Mouse (Mus musculus) forebrain, postnatal 0 days (tissue): ENCODE results near the gene Gstt3. TPM values are rescaled to one million over a fixed set of nuclear protein-coding genes. Genes with fewer than 3 reads are reported as not detected.

Source experiments
- ATAC-seq: fragments of 200-750 bp; cut with Nextera tagmentation; 2 replicates; pipeline ENCODE4 v1.8.0; 2017; ENCODE audit warnings: mild to moderate bottlenecking, moderate library complexity
- DNase-seq: peaks from one replicate; pipeline ENCODE4 v3.0.0-alpha.2; 2015
- H3K27ac ChIP-seq: fragments of 300-500 bp; sonication (generic); 2 replicates; pipeline ENCODE4 v1.5.1; 2014; ENCODE audit warnings: low read depth, mild to moderate bottlenecking, antibody characterized with exemption, low read length, moderate library complexity, mixed read lengths
- H3K27me3 ChIP-seq: fragments of 300-500 bp; sonication (generic); 2 replicates; pipeline ENCODE4 v1.6.1; 2014; ENCODE audit warnings: mild to moderate bottlenecking, low read length, mixed read lengths; ENCODE audit not compliant: insufficient read depth
- H3K36me3 ChIP-seq: fragments of 300-500 bp; sonication (generic); 2 replicates; pipeline ENCODE4 v1.6.1; 2014; ENCODE audit warnings: mild to moderate bottlenecking, moderate library complexity; ENCODE audit not compliant: insufficient read depth
- H3K4me1 ChIP-seq: fragments of 300-500 bp; sonication (generic); 2 replicates; pipeline ENCODE4 v1.6.1; 2014; ENCODE audit warnings: antibody characterized with exemption; ENCODE audit not compliant: insufficient read depth
- H3K4me2 ChIP-seq: fragments of 300-500 bp; sonication (generic); 2 replicates; pipeline ENCODE4 v1.6.1; 2014; ENCODE audit warnings: low read depth, mild to moderate bottlenecking, moderate library complexity
- H3K4me3 ChIP-seq: fragments of 300-500 bp; sonication (generic); 2 replicates; pipeline ENCODE4 v1.5.1; 2014; ENCODE audit warnings: low read depth, low read length, mixed read lengths
- H3K9ac ChIP-seq: fragments of 300-500 bp; sonication (generic); 2 replicates; pipeline ENCODE4 v1.6.1; 2014; ENCODE audit warnings: mild to moderate bottlenecking
- H3K9me3 ChIP-seq: fragments of 300-500 bp; sonication (generic); 2 replicates; pipeline ENCODE4 v1.6.1; 2016; ENCODE audit warnings: low read length
- CTCF ChIP-seq: sonication (generic); IDR thresholded peaks from 2 replicates; pipeline ENCODE4 v1.5.1; 2016; ENCODE audit warnings: antibody characterized with exemption, control low read depth, low read depth
- WGBS: fragments of 180-500 bp; shearing (Covaris S2); extraction: QIAGEN DNeasy Blood & Tissue Kit; methylation state at CpG from one replicate; pipeline ENCODE4 v1.1.7; 2014; 5-methylcytosine and 5-hydroxymethylcytosine counted together
- polyA plus RNA-seq: library from polyadenylated mRNA; unstranded; fragments of >200 nt; fragmentation: Nextera tagmentation; extraction: Ambion mirVana; gene quantifications from 2 replicates; pipeline ENCODE4 v1.2.1, GENCODE M21; 2015
- total RNA-seq: library from RNA; depleted of rRNA; stranded (reverse); fragments of >200 nt; gene quantifications from 2 replicates; pipeline ENCODE4 v1.2.3, GENCODE M21; 2014; rRNA removed

Gene Gstt3
- 1.7 and 2.3 TPM in 2 replicates for total RNA-seq
- polyA plus RNA-seq: 1.8 and 2.2 TPM in 2 replicates

- Histone ChIP-seq H3K4me1 (0 out of 2 replicates have a peak, but pooled peaks cover 8% of the 10 kb centered on the region), H3K4me3 (peak within 1 kb of the TSS; percentile 27), H3K9me3 (no peaks in the 10 kb centered on the region), H3K27me3 (peaks cover 16% of the 10 kb centered on the region), H3K36me3 (no peaks in the 10 kb centered on the region), H3K9ac (peak within 1 kb of the TSS; percentile 32; the same call in 1 of the 2 replicates), H3K4me2 (peak within 1 kb of the TSS; percentile 53), H3K27ac (no peak within 1 kb of the TSS)
- TF ChIP-seq CTCF: no peak
- ATAC-seq: no peak
- 1% methylated on average over 28 of the region's 28 CpGs for WGBS
- DNase-seq: peak; percentile 4
Measured at GRCm38 (mm10) chr10:75780769-75781578, at the start of gene Gstt3, which contains the start of gene Gm20441. Gene Gstt3 (minus strand): TSS chr10:75781414. Gene Gm20441 (minus strand): TSS chr10:75780954.

GRCm38 (mm10) chr10:75830275-75830670, 49.1 kb upstream of the Gstt3 start:
- Histone ChIP-seq H3K4me2 (no peak overlapping the region), H3K36me3 (no peaks in the 10 kb centered on the region), H3K4me3 (no peak overlapping the region), H3K27me3 (peaks cover 24% of the 10 kb centered on the region), H3K4me1 (peaks cover 4% of the 10 kb centered on the region; the same call in 1 of the 2 replicates), H3K27ac (no peak overlapping the region), H3K9ac (no peak overlapping the region), H3K9me3 (no peaks in the 10 kb centered on the region)
- TF ChIP-seq CTCF: no peak
- DNase-seq: no peak
- ATAC-seq: no peak
- WGBS: 90% methylated on average over 2 of the region's 2 CpGs

- H3K4me2 ChIP-seq: no peak overlapping the region
- no peak for DNase-seq
- no peak for ATAC-seq
- H3K4me1 ChIP-seq: peaks cover 4% of the 10 kb centered on the region; the same call in 1 of the 2 replicates
- H3K9ac ChIP-seq: no peak overlapping the region
- H3K27ac ChIP-seq: no peak overlapping the region
- peaks cover 21% of the 10 kb centered on the region for H3K27me3 ChIP-seq
- 88% methylated on average over 2 of the region's 2 CpGs for WGBS
- no peak overlapping the region for H3K4me3 ChIP-seq
- no peaks in the 10 kb centered on the region for H3K9me3 ChIP-seq
- no peak for TF ChIP-seq CTCF
- H3K36me3 ChIP-seq: no peaks in the 10 kb centered on the region
Measured at GRCm38 (mm10) chr10:75829529-75830274, 48.5 kb upstream of the Gstt3 start.

GRCm38 (mm10) chr10:75828500-75828931, 47.3 kb upstream of the Gstt3 start:
- H3K4me3 ChIP-seq: no peak overlapping the region
- H3K9me3 ChIP-seq: no peaks in the 10 kb centered on the region
- no peak for TF ChIP-seq CTCF
- ATAC-seq (peak; percentile 66), DNase-seq (peak; percentile 60)
- H3K4me1 ChIP-seq: no peaks in the 10 kb centered on the region
- peaks cover 11% of the 10 kb centered on the region; the same call in 1 of the 2 replicates for H3K27me3 ChIP-seq
- no peak overlapping the region for H3K27ac ChIP-seq
- H3K9ac ChIP-seq: no peak overlapping the region
- no peak overlapping the region for H3K4me2 ChIP-seq
- H3K36me3 ChIP-seq: no peaks in the 10 kb centered on the region

- Histone ChIP-seq H3K36me3 (no peaks in the 10 kb centered on the region), H3K4me3 (no peak overlapping the region), H3K9me3 (no peaks in the 10 kb centered on the region), H3K27ac (no peak overlapping the region), H3K9ac (no peak overlapping the region), H3K27me3 (peaks cover 6% of the 10 kb centered on the region; the same call in 1 of the 2 replicates), H3K4me2 (no peak overlapping the region), H3K4me1 (no peaks in the 10 kb centered on the region)
- no peak for TF ChIP-seq CTCF
- DNase-seq (no peak), ATAC-seq (no peak)
- 91% methylated on average over 4 of the region's 4 CpGs for WGBS
Measured at GRCm38 (mm10) chr10:75827668-75828360, 46.6 kb upstream of the Gstt3 start.

GRCm38 (mm10) chr10:75824530-75824929, 43.3 kb upstream of the Gstt3 start:
- Histone ChIP-seq H3K27me3 (no peaks in the 10 kb centered on the region), H3K4me1 (no peaks in the 10 kb centered on the region), H3K9me3 (no peaks in the 10 kb centered on the region), H3K9ac (no peak overlapping the region), H3K4me2 (no peak overlapping the region), H3K36me3 (no peaks in the 10 kb centered on the region), H3K4me3 (no peak overlapping the region), H3K27ac (no peak overlapping the region)
- DNase-seq (no peak), ATAC-seq (no peak)
- WGBS: 88% methylated on average over 4 of the region's 4 CpGs
- no peak for TF ChIP-seq CTCF
